Comparison of ENCODE assay signal across 9 mouse cellular contexts in the genomic region with DNA sequence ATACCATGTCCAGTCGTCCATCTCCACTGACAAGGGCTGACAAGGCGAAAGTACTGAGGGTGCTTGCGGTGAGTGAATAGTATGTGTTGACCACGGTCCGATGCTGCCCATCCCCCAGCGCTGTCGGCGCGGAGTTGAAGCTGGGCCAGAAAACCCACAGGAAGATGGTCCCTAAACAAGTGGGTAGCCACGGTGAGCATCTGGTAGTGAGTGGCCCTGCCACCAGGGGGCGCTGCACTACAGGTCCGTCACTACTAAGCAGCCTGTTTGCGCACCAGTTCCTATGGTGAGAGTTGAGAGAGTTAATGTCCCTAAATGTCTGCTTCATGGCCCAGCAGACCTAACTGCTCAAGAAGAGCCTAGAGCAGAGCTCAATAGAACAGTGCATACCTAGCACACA. TPM values are rescaled to one million over a fixed set of nuclear protein-coding genes. Genes with fewer than 3 reads are reported as not detected.
A peak's percentile ranks its signal among the peaks of the same experiment; 100 is the strongest.
DNase-seq lines count a peak whose midpoint lies in the region; ATAC-seq and TF ChIP-seq lines count a peak whose summit lies in the region.
"Had no signal": no experiment of that assay in that cellular context is flagged by ENCODE, and none has a peak within 500 bp of the region (broad histone marks: within the 10 kb centered on the region; RNA-seq: fewer than 3 reads in every experiment).

No protein-coding gene starts in this region.

- no peak for TF ChIP-seq EP300 in heart, adult 2 months (IDR thresholded peaks at IDR 0.05; ENCODE audit: insufficient read depth, low read depth, low read length)

- H3K4me2 ChIP-seq in stomach, embryonic 16.5 days (ENCODE audit: low read depth, low read length), result no peak overlapping the region
- H3K4me2 ChIP-seq: liver, embryonic 15.5 days had no signal

- H3K4me1 ChIP-seq in heart, adult 2 months (ENCODE audit: control insufficient read depth, insufficient read depth, low read length), result no peaks in the 10 kb centered on the region
- peaks cover 7% of the 10 kb centered on the region for H3K4me1 ChIP-seq in G1E (ENCODE audit: insufficient read depth, low read depth, low read length)
- 0 out of 2 replicates have a peak, but pooled peaks cover 6% of the 10 kb centered on the region for H3K4me1 ChIP-seq in stomach, embryonic 16.5 days (ENCODE audit: control insufficient read depth, insufficient read depth, low read length)

- H3K9ac ChIP-seq in heart, adult 2 months (ENCODE audit: low read depth, low read length), result no peak overlapping the region
- H3K9ac ChIP-seq in stomach, embryonic 16.5 days (ENCODE audit: low read length), result no peak overlapping the region
- H3K9ac ChIP-seq: liver, embryonic 15.5 days had no signal

- peak; percentile 96 for TF ChIP-seq CTCF in heart, adult 2 months (IDR thresholded peaks at IDR 0.05)
- TF ChIP-seq CTCF in G1E (IDR thresholded peaks at IDR 0.05; ENCODE audit: low read depth, low read length), result peak; percentile 97

- H3K36me3 ChIP-seq in heart, adult 2 months (ENCODE audit: control insufficient read depth, insufficient read depth, low read length), result no peaks in the 10 kb centered on the region
- no peaks in the 10 kb centered on the region for H3K36me3 ChIP-seq in G1E (replicated peaks)
- H3K36me3 ChIP-seq in stomach, embryonic 16.5 days (ENCODE audit: control insufficient read depth, insufficient read depth, low read length), result no peaks in the 10 kb centered on the region
- H3K36me3 ChIP-seq: liver, embryonic 15.5 days had no signal

- peak; percentile 55 to 74 for DNase-seq in heart, adult 2 months
- no peak for DNase-seq in heart, adult 11 months
- peak; percentile 57 for DNase-seq in G1E (ENCODE audit: low spot score)
- peak; percentile 66 for DNase-seq in cerebellum, adult 11-12 months
- DNase-seq in gastrocnemius, postnatal 25 days, result peak; percentile 43
- peak; percentile 74 for DNase-seq in layer of hippocampus, adult 9-11 months

- H3K4me3 ChIP-seq in heart, adult 2 months, result no peak overlapping the region
- H3K4me3 ChIP-seq in G1E (ENCODE audit: low read depth, low read length), result no peak overlapping the region
- H3K4me3 ChIP-seq in stomach, embryonic 16.5 days (replicated peaks; ENCODE audit: low read length), result no peak overlapping the region
- H3K4me3 ChIP-seq: liver, embryonic 15.5 days had no signal

- intact Hi-C loops in heart, adult 2 months (cut with DNase I), result no loop called here

- H3K27ac ChIP-seq in heart, adult 2 months, result no peak overlapping the region
- no peak overlapping the region for H3K27ac ChIP-seq in stomach, embryonic 16.5 days (ENCODE audit: low read length)
- H3K27ac ChIP-seq: liver, embryonic 15.5 days had no signal

- peak; percentile 40; the same call in 1 of the 2 replicates for ATAC-seq in G1E (ENCODE audit: extremely low read depth, insufficient number of reproducible peaks, low FRiP score, poor library complexity, severe bottlenecking)
- peak; percentile 62 for ATAC-seq in megakaryocyte progenitor cell, adult 5-6 weeks (replicated peaks; ENCODE audit: poor library complexity)
- peak; percentile 63; the same call in 1 of the 2 replicates for ATAC-seq in stomach, embryonic 16.5 days (ENCODE audit: insufficient read depth, low FRiP score)

- no peak for TF ChIP-seq POLR2A in heart, adult 2 months (IDR thresholded peaks at IDR 0.05; ENCODE audit: insufficient read depth, low read depth, low read length)

- H3K9me3 ChIP-seq in G1E (replicated peaks), result no peaks in the 10 kb centered on the region
- H3K9me3 ChIP-seq in stomach, embryonic 16.5 days (replicated peaks; ENCODE audit: control insufficient read depth, low read length), result no peaks in the 10 kb centered on the region
- H3K9me3 ChIP-seq: liver, embryonic 15.5 days had no signal

- H3K27me3 ChIP-seq in heart, adult 2 months (ENCODE audit: control insufficient read depth, insufficient read depth, low read length), result peaks cover 11% of the 10 kb centered on the region
- H3K27me3 ChIP-seq in G1E (ENCODE audit: insufficient read depth, low read length), result peaks cover 54% of the 10 kb centered on the region
- peaks cover 33% of the 10 kb centered on the region for H3K27me3 ChIP-seq in stomach, embryonic 16.5 days (ENCODE audit: control insufficient read depth, insufficient read depth, low read length)

- 19% methylated on average over 13 of the region's 13 CpGs for WGBS in heart, adult 2 months
- WGBS in stomach, embryonic 16.5 days, result 18% methylated on average over 13 of the region's 13 CpGs

- no peaks in the 10 kb centered on the region for H3K79me2 ChIP-seq in heart, adult 2 months (replicated peaks; ENCODE audit: control insufficient read depth, insufficient read depth, low read length)

RNA-seq across cellular contexts. Expression of a gene that starts 8.7 kb away (rescaled TPM):
- total RNA-seq in heart, adult 2 months (2021), result not detected
- polyA plus RNA-seq in heart, adult 2 months (2012; rRNA removed), result 0.20 TPM in 1 of 2 replicates, not detected in the other
- total RNA-seq in G1E (2014; fragmentation: Nextera tagmentation) (not detected in 2 replicates), G1E (2017) (not detected in 2 replicates)
- polyA plus RNA-seq in G1E (2012), result not detected in 2 replicates
- total RNA-seq in gastrocnemius, postnatal 25 days (2021), result not detected
- total RNA-seq in megakaryocyte progenitor cell, adult 5-6 weeks (2015), result not detected in 2 replicates
- total RNA-seq in megakaryocyte progenitor cell, adult 5-6 weeks (2017), result 0.14 TPM in 1 of 2 replicates, not detected in the other
- polyA plus RNA-seq in stomach, embryonic 16.5 days (2015; fragmentation: Nextera tagmentation; extraction: Ambion mirVana), result 11.7 and 15.0 TPM in 2 replicates

RNA-seq across cellular contexts. Expression of a gene that starts 41.2 kb away (rescaled TPM):
- under 1 TPM; 0.26 to 0.27 TPM for total RNA-seq in heart, adult 2 months (2021)
- polyA plus RNA-seq in heart, adult 2 months (2012; rRNA removed), result 0.23 TPM in 1 of 2 replicates, not detected in the other
- total RNA-seq in G1E (2014; fragmentation: Nextera tagmentation) (not detected in 2 replicates), G1E (2017) (not detected in 2 replicates)
- polyA plus RNA-seq in G1E (2012), result not detected in 2 replicates
- under 1 TPM; 0.51 to 0.69 TPM for total RNA-seq in gastrocnemius, postnatal 25 days (2021)
- 0.10 TPM in 1 of 2 replicates, not detected in the other for total RNA-seq in megakaryocyte progenitor cell, adult 5-6 weeks (2015)
- total RNA-seq in megakaryocyte progenitor cell, adult 5-6 weeks (2017), result not detected in 2 replicates
- polyA plus RNA-seq in stomach, embryonic 16.5 days (2015; fragmentation: Nextera tagmentation; extraction: Ambion mirVana), result 0.53 and 2.2 TPM in 2 replicates

RNA-seq across cellular contexts. Expression of a gene that starts 51.0 kb away (rescaled TPM):
- 1 to 10 TPM; 5.1 to 8.6 TPM for total RNA-seq in heart, adult 2 months (2021)
- polyA plus RNA-seq in heart, adult 2 months (2012; rRNA removed), result 4.8 and 8.7 TPM in 2 replicates
- total RNA-seq in G1E (2014; fragmentation: Nextera tagmentation) (11.5 and 17.6 TPM in 2 replicates), G1E (2017) (6.3 and 13.9 TPM in 2 replicates)
- polyA plus RNA-seq in G1E (2012), result 0.74 and 1.1 TPM in 2 replicates
- 1 to 10 TPM; 5.4 to 5.9 TPM for total RNA-seq in gastrocnemius, postnatal 25 days (2021)
- 10.3 and 12.2 TPM in 2 replicates for total RNA-seq in megakaryocyte progenitor cell, adult 5-6 weeks (2015)
- total RNA-seq in megakaryocyte progenitor cell, adult 5-6 weeks (2017), result 4.1 and 5.3 TPM in 2 replicates
- 10.0 and 12.0 TPM in 2 replicates for polyA plus RNA-seq in stomach, embryonic 16.5 days (2015; fragmentation: Nextera tagmentation; extraction: Ambion mirVana)

RNA-seq across cellular contexts. Expression of a gene that starts 51.1 kb away (rescaled TPM):
- total RNA-seq in heart, adult 2 months (2021), result 100 to 1,000 TPM; 169 to 172 TPM
- polyA plus RNA-seq in heart, adult 2 months (2012; rRNA removed), result 124 and 183 TPM in 2 replicates
- total RNA-seq in G1E (2014; fragmentation: Nextera tagmentation), result 213 and 234 TPM in 2 replicates
- total RNA-seq in G1E (2017), result 292 and 314 TPM in 2 replicates
- polyA plus RNA-seq in G1E (2012), result 27.9 and 28.7 TPM in 2 replicates
- total RNA-seq in gastrocnemius, postnatal 25 days (2021), result 100 to 1,000 TPM; 104 to 115 TPM
- total RNA-seq in megakaryocyte progenitor cell, adult 5-6 weeks (2015), result 620 and 719 TPM in 2 replicates
- total RNA-seq in megakaryocyte progenitor cell, adult 5-6 weeks (2017), result 355 and 383 TPM in 2 replicates
- 424 and 435 TPM in 2 replicates for polyA plus RNA-seq in stomach, embryonic 16.5 days (2015; fragmentation: Nextera tagmentation; extraction: Ambion mirVana)
